Mouse (Mus musculus) left cerebral cortex, adult 8-10 months (tissue): ENCODE results near the gene Rab4a. TPM values are rescaled to one million over a fixed set of nuclear protein-coding genes. Genes with fewer than 3 reads are reported as not detected.

Source experiments
- DNase-seq, 2 experiments: peaks; one replicate each; pipeline ENCODE4 v3.0.0; 2022; ENCODE audit warnings: low spot score in 2 of 2
- total RNA-seq, 4 experiments: library from RNA; stranded (reverse); gene quantifications; 2 replicates each; pipeline ENCODE4 v1.2.4; 2022

Rab4a gene
- total RNA-seq, 4 experiments from 2014 or later, result 42.5 to 47.9 (median 45.1) TPM

DNA sequence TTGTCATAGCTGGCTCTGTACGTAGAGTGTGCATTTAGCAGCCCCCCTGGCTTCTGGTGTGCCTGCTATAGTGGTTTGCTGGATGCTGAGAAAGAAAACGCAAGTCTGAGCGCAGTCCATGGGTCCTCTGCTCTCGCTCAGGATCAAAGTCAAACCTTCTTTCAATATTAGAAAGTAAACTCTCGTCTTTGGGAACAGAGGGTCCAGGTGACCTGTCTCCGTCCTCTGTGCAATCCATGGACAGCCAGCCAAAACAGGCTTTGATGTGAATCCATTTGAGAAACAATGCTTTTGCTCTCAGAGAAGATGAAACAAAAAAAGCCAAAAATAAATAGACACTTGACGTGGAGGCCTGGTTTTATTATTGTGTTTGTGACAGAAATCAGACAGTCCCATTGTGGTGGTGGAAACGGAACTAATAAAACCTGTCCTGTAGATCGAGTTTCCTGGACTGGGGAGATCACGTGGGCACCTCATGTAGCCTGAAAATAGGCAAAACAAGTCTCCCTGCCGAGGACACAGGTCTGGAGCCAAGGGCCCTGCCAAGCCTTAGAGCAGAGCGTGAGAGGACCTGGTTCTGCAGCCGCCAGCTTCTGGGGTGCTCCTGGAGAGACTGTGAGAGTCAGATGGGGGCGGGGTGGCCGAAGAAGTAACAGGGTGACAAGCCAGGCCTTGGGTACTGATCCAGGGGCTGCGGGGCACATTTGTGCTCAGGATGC lies 7.5 kb downstream of the Rab4a start:
- DNase-seq, result no peak

GRCm38 (mm10) chr8:123813892-123814266 lies 8.1 kb downstream of the Rab4a start:
- no peak for DNase-seq

DNA sequence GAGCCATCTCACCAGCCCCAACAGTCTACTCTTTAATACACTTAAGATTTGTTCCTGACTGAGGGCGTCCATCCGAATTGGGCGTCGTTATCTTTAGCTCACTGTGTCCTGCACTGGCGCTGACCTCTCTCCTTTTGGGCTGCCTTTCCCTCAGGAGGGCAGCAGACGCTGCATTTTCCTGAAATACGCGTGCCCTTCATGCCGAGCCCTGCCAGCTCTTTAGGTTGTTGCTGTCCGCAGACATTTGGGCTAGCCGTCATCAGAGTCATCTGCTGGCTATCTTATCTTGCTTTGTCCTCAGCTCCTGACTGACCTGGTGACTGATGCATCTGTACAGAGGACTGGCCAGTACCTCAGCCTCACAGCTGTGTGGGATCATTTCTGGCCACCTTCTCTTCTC lies 9.5 kb downstream of the Rab4a start:
- DNase-seq, result no peak

DNA sequence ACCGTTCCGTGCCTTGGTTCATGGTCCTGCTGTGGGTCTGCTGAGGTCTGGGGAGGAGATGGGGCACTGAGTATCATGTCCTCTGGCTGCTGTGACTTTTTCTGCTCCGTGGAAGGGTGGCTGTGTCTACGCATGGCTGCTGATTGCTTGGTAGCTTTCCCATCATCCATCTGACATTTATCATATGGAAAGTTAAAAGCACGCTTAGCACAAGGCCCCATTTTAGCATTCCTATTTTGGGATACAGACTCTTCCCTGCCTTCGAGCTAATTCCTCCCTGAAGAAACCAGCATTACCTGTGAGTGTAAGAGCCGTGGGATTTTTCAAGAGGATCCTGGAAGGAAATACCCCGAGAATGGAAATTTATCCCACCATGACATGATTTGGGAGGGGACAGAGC lies 11.2 kb downstream of the Rab4a start:
- no peak for DNase-seq

GRCm38 (mm10) chr8:123817747-123818146 lies 12.0 kb downstream of the Rab4a start:
- DNase-seq, result no peak

DNA sequence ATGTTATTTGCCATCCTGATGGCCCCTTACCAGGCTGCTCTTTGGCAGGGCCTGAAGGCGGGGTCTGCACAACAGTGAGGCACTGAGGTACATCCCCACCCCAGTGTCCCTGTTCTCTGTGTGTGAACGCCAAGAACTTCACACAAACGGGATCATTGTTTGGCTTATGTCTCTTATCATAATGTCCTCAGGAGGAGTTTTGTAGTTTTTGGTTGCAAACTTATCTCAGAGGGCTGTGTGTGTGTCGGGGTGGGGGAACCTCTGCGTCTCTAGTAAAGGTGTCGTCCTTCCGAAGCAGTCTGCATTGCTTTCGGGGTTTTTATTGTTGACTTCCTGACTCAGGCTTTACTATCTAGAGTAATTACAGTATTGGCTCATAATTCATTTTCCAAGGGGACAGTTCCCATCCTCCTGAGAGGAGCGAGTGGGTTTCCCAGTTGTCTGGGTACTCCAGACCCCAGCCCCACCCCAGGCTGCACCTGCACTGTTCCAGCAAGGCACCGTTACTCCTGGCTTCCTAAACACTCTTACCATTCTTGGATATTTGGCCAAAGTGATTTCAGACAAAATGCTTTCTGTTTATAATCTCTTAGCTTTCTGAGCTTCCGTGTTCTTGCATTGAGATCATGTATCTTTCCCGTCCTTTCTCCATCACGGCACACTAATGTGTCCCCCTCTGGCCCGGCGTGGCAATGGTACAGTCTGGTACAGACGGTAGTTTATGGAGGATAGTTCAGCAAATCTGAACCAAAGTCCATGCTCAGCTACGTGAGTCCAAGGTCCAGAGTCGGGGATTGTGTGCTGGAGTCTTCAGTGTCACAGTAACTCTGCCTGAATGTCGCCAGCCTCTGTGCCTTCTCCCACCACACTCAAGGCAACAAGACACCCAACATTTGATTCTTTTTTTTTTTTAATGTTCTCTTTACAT lies 14.2 kb downstream of the Rab4a start:
- DNase-seq, result no peak

DNA sequence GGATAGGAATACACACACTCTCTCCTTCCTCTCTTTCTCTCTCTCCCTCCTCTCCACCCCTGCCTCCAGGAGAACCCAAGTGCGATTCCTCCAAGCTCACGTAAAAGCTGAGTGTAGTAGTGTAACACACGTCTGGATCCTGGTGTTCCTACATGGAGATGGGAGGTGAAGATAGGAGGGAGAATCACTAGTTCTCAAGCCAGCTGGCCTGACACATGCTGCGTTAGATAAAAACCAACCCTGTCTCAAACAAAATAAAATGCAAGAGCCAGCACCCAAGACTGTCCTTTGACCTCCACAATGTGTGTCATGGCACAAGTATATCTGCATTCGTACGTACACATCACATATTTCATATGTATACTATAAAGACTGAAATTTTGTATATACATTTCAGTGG lies 15.0 kb downstream of the Rab4a start:
- no peak for DNase-seq

GRCm38 (mm10) chr8:123823111-123823510 lies 17.3 kb downstream of the Rab4a start:
- DNase-seq, result no peak

GRCm38 (mm10) chr8:123823532-123824123 lies 17.8 kb downstream of the Rab4a start:
- DNase-seq, result no peak

DNA sequence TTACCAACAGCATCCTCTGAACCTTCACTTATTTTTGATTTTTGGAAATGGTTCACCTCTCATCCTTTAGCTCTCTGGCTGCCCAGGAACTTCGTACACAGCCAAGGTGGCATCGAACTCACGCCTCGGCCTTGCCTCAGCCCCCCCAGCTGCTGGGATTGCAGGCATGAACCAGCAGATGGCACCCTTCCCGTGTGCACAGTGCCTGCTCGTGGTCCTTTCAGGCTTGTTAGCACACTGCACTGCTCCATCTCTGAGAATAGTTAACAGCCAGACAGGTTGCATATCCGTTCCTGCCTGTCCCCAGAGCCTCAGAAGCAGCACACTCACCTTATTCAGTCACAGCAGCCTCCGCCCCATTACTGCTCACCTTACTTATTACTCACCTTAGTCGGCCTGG lies 20.2 kb downstream of the Rab4a start:
- DNase-seq, result no peak

DNA sequence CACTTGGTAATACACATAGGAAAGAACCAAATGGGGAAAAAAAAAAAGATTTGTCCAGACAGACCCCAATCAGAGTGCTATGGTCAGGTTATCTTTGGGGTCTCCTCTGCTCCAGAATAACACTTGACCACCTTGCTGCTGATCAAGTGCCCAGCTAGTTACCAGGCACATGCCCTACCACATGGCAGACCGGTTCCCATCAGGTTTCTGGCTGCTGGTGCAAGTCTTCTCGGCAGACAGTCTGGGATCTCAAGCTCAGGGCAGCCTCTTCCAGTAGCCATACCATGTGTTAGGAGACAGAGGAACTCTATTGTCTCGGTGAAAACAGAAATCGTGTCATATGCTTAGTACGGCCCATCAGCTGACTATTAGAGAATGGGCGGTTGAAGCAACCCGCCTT lies 21.0 kb downstream of the Rab4a start:
- no peak for DNase-seq

DNA sequence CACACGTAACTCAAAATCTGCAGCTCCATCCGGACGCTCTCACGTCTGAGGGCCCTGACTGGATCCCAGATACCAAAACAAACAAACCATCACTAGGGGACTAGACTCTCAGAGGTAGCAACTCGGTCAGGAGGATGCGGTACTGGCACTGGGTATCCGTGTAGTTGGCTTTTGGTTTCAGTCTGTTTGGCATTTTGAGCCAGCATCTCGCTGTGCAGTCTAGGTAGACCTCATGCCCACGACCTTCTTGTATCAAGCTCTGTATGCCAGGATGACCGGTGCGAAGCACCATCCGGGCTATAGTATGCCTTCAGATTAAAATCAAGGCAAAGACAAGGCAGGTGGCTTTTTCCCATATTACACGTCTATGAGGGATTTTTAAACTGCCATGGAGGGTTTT lies 21.7 kb downstream of the Rab4a start:
- DNase-seq, result no peak

DNA sequence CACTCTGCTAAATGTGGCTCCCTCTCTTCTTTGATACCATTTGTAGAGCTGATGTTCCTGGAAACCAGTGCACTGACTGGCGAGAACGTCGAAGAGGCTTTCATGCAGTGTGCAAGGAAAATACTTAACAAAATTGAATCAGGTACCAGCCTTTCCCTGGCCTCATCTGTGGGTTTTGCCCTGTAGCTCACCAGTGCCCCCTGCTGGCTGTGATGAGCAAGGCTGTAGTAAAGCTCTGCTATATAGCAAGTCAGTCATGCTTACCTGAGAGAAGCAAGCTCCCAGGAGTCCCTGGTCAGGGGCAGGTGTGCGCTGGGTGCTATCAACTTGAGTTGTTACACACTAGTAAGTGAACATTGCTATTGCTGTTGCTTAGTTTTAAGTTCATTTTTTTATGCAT lies 27.0 kb downstream of the Rab4a start:
- no peak for DNase-seq

GRCm38 (mm10) chr8:123835451-123835850 lies 29.7 kb downstream of the Rab4a start:
- DNase-seq, result peak in 1 of 2 experiments; percentile 63

- DNase-seq, result peak in 1 of 2 experiments; percentile 65
Observed at GRCm38 (mm10) chr8:123836354-123836753, 30.6 kb downstream of the Rab4a start.

DNA sequence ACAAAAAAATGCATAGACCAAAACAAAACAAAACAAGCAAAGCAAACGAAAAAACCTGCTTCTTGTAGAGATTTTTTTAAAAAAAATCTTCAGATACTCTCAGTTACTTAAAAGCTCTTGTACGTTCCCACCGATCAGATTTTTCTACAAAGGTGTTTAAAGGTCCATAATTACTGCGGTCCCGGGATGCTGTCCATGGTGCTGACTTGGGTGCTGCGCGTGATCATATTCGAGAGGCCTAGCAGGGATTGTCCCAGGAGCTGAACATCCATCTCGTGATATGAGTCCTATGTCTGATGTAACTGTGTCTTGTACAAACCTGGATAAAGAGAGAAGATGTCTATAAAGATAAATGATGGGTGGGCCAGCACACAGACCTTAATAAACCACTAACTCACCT lies 32.7 kb downstream of the Rab4a start:
- DNase-seq, result no peak

GRCm38 (mm10) chr8:123840578-123841345 lies 35.0 kb downstream of the Rab4a start:
- peak in 1 of 2 experiments; percentile 90 for DNase-seq

GRCm38 (mm10) chr8:123842086-123842485 lies 36.3 kb downstream of the Rab4a start:
- no peak for DNase-seq

- no peak for DNase-seq
Observed at GRCm38 (mm10) chr8:123844341-123844740, 38.6 kb downstream of the Rab4a start.

GRCm38 (mm10) chr8:123845114-123845513 lies 39.3 kb downstream of the Rab4a start:
- DNase-seq, result no peak

DNA sequence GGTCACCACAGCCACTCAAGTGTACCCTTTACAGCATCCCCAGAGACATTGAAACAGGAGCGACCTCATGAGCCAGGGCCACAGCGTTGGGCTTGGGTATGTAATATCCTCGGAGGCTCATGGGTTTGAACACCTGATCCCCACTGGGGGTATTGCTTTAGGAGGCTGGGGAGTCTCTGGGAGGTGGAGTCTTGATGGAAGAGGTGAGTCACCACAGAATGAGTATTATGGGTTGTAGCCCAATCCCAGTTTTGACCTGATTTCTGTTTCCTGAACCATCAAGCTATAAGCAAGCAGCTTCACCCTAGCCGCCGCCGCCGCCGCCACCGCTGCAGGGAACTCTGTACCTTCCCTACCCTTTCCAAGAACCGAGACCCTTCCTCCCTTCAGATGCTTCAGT lies 40.2 kb downstream of the Rab4a start:
- no peak for DNase-seq
